Mouse (Mus musculus): ENCODE measurements around the gene Nyap2. TPM values are rescaled to one million over a fixed set of nuclear protein-coding genes. Genes with fewer than 3 reads are reported as not detected.

The Nyap2 gene
- total and polyA plus RNA-seq, 2 experiments, result not detected

DNA sequence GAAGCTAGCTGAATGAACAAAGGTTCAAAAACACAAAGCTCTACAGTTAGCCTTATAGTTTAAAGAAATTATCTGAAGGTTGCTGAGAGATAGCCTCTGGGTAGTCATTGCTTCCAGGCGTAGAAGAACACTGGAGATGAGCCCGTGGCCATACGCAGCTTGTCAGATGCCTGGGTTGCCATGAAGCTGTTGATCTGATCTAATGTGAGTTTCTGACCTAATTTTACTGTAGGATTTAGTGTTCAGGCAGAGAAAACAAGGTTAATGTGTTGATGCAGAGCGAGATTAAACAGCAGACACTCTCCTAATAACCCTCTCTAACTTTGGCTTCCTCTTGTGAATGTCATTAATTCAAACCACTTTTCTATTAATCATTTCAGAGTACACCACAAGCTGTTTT, 16.1 kb downstream of the Nyap2 start:
- WGBS, result 77% methylated on average over 4 of the region's 4 CpGs
- H3K4me3 ChIP-seq (ENCODE audit: insufficient read depth, low read depth, low read length), result no peak overlapping the region
- H3K79me2 ChIP-seq (ENCODE audit: control insufficient read depth, insufficient read depth, low read length), result no peaks in the 10 kb centered on the region
- H3K27me3 ChIP-seq (ENCODE audit: control insufficient read depth, insufficient read depth, low read length), result no peaks in the 10 kb centered on the region
- DNase-seq (ENCODE audit: extremely low read depth, low read depth, low spot score), result no peak
- no peaks in the 10 kb centered on the region for H3K36me3 ChIP-seq (ENCODE audit: control insufficient read depth, insufficient read depth, low read length)
- TF ChIP-seq CTCF (IDR thresholded peaks at IDR 0.05; ENCODE audit: low read depth, low read length) (no peak), POLR2A (IDR thresholded peaks at IDR 0.05; ENCODE audit: extremely low read depth, insufficient read depth, low read length) (no peak)
- no peak overlapping the region for H3K9ac ChIP-seq (ENCODE audit: low read depth, low read length)
- H3K27ac ChIP-seq (replicated peaks; ENCODE audit: insufficient read depth, low read depth, low read length), result no peak overlapping the region
- no peaks in the 10 kb centered on the region for H3K4me1 ChIP-seq (ENCODE audit: control insufficient read depth, insufficient read depth, low read length)

GRCm38 (mm10) chr1:81098950-81099349, 22.2 kb downstream of the Nyap2 start:
- DNase-seq (ENCODE audit: extremely low read depth, low read depth, low spot score), result no peak
- no peaks in the 10 kb centered on the region for H3K36me3 ChIP-seq (ENCODE audit: control insufficient read depth, insufficient read depth, low read length)
- no peak overlapping the region for H3K9ac ChIP-seq (ENCODE audit: low read depth, low read length)
- TF ChIP-seq CTCF (IDR thresholded peaks at IDR 0.05; ENCODE audit: low read depth, low read length), result no peak
- no peak for TF ChIP-seq POLR2A (IDR thresholded peaks at IDR 0.05; ENCODE audit: extremely low read depth, insufficient read depth, low read length)
- H3K79me2 ChIP-seq (ENCODE audit: control insufficient read depth, insufficient read depth, low read length), result no peaks in the 10 kb centered on the region
- WGBS, result 59% methylated on average over 1 of the region's 1 CpGs
- H3K4me3 ChIP-seq (ENCODE audit: insufficient read depth, low read depth, low read length), result no peak overlapping the region
- H3K4me1 ChIP-seq (ENCODE audit: control insufficient read depth, insufficient read depth, low read length), result no peaks in the 10 kb centered on the region
- no peaks in the 10 kb centered on the region for H3K27me3 ChIP-seq (ENCODE audit: control insufficient read depth, insufficient read depth, low read length)
- no peak overlapping the region for H3K27ac ChIP-seq (replicated peaks; ENCODE audit: insufficient read depth, low read depth, low read length)

DNA sequence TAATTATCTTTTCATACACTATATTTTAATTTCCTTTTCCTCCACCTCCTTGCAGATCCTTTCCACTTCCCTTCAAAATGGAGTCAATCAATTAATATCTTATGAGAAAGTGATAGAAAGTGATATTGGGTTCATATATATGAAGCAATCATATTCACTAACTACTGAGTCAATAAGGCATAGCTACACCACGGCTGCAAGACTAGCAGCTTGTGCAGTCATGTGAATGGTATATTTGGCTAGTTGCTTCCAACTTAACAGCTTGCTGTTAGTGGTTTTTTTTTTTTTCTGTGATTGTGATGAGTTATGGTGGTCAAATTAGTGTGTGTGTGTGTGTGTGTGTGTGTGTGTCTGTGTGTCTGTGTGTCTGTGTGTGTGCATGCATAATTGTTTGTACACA, 25.0 kb downstream of the Nyap2 start:
- no peaks in the 10 kb centered on the region for H3K36me3 ChIP-seq (ENCODE audit: control insufficient read depth, insufficient read depth, low read length)
- DNase-seq (ENCODE audit: extremely low read depth, low read depth, low spot score), result no peak
- no peaks in the 10 kb centered on the region for H3K27me3 ChIP-seq (ENCODE audit: control insufficient read depth, insufficient read depth, low read length)
- no peaks in the 10 kb centered on the region for H3K4me1 ChIP-seq (ENCODE audit: control insufficient read depth, insufficient read depth, low read length)
- H3K9ac ChIP-seq (ENCODE audit: low read depth, low read length), result no peak overlapping the region
- H3K79me2 ChIP-seq (ENCODE audit: control insufficient read depth, insufficient read depth, low read length), result no peaks in the 10 kb centered on the region
- H3K4me3 ChIP-seq (ENCODE audit: insufficient read depth, low read depth, low read length), result no peak overlapping the region
- H3K27ac ChIP-seq (replicated peaks; ENCODE audit: insufficient read depth, low read depth, low read length), result no peak overlapping the region
- TF ChIP-seq POLR2A (IDR thresholded peaks at IDR 0.05; ENCODE audit: extremely low read depth, insufficient read depth, low read length) (no peak), CTCF (IDR thresholded peaks at IDR 0.05; ENCODE audit: low read depth, low read length) (no peak)
- 71% methylated on average over 1 of the region's 1 CpGs for whole genome bisulfite sequencing

DNA sequence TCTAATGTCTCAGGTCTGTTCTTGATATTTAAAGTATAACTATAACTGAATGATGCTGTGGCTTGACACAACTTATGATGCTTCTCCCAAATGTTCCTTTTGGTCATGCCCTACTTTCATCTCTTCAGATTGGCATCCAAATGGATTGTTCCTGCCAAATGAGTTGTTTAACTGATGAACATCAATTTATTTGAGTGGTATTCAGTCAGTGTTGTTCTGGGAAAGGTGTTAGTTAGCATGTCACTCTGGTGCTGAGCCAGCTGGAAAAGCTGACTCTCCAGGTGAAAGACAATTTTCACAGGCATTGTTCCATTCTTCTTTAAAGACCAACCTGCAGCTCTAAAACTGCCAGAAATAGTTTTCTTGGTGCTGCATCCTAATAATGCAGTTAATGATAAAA, 43.0 kb downstream of the Nyap2 start:
- no peaks in the 10 kb centered on the region for H3K4me1 ChIP-seq (ENCODE audit: control insufficient read depth, insufficient read depth, low read length)
- no peaks in the 10 kb centered on the region for H3K27me3 ChIP-seq (ENCODE audit: control insufficient read depth, insufficient read depth, low read length)
- no peak overlapping the region for H3K27ac ChIP-seq (replicated peaks; ENCODE audit: insufficient read depth, low read depth, low read length)
- DNase-seq (ENCODE audit: extremely low read depth, low read depth, low spot score), result no peak
- no peak for TF ChIP-seq CTCF (IDR thresholded peaks at IDR 0.05; ENCODE audit: low read depth, low read length)
- TF ChIP-seq POLR2A (IDR thresholded peaks at IDR 0.05; ENCODE audit: extremely low read depth, insufficient read depth, low read length), result no peak
- H3K9ac ChIP-seq (ENCODE audit: low read depth, low read length), result no peak overlapping the region
- H3K79me2 ChIP-seq (ENCODE audit: control insufficient read depth, insufficient read depth, low read length), result no peaks in the 10 kb centered on the region
- no peaks in the 10 kb centered on the region for H3K36me3 ChIP-seq (ENCODE audit: control insufficient read depth, insufficient read depth, low read length)
- no peak overlapping the region for H3K4me3 ChIP-seq (ENCODE audit: insufficient read depth, low read depth, low read length)

DNA sequence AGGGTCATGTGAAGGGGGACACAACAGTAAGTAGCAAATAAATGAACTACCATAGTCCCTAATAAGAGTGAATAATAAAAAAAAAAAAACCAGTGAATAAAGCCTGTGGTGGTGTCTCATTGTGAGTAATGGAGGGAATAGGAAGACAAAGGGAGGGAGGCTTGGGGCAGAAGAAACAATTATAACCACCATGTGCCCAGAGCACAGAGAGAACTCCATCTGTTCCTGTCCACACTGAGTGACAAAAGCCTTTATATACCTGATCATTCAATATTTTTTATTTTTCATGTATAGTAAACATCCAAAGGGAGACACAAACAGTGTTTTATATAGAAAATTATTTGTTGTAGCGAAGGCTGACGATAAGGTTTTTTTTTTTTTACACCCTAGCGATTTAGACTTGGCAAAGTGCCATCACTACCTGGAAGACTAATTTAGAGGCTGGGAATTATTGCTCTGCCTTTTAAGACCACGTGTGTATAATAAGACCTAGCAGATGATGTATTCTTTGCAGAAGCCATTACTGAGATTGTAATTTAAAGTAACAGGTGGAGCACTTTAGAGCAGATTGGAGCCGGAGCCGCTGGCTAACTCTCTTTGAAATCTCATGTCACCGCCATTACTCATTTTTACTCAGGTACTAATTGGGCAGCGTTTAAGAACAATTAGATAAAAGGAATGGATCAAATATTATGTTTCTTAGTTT, 55.4 kb downstream of the Nyap2 start:
- Histone ChIP-seq H3K36me3 (ENCODE audit: control insufficient read depth, insufficient read depth, low read length) (no peaks in the 10 kb centered on the region), H3K4me3 (ENCODE audit: insufficient read depth, low read depth, low read length) (no peak overlapping the region), H3K27ac (replicated peaks; ENCODE audit: insufficient read depth, low read depth, low read length) (no peak overlapping the region), H3K4me1 (ENCODE audit: control insufficient read depth, insufficient read depth, low read length) (no peaks in the 10 kb centered on the region), H3K79me2 (ENCODE audit: control insufficient read depth, insufficient read depth, low read length) (no peaks in the 10 kb centered on the region), H3K27me3 (ENCODE audit: control insufficient read depth, insufficient read depth, low read length) (no peaks in the 10 kb centered on the region), H3K9ac (ENCODE audit: low read depth, low read length) (no peak overlapping the region)
- 78% methylated on average over 8 of the region's 8 CpGs for WGBS
- DNase-seq (ENCODE audit: extremely low read depth, low read depth, low spot score), result no peak
- TF ChIP-seq POLR2A (IDR thresholded peaks at IDR 0.05; ENCODE audit: extremely low read depth, insufficient read depth, low read length), result no peak
- TF ChIP-seq CTCF (IDR thresholded peaks at IDR 0.05; ENCODE audit: low read depth, low read length), result no peak

DNA sequence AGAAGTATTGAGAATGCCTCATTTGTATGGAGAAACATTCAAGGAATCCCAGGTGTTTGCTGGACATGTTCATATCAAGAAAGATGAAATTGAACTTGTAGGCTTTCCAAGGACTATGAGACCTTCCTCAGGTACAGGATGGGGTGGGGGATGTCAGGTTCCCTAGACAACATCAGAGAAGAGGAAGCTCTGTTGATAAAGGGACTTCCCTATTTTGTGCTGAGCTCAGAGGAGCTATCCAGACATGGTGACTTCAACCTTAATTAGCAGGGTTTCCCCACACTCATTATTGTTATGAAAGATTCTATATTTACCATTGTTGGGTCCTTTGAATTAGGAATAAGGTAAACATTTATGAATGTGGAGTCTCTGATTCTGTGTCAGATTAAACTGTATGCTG, 67.1 kb downstream of the Nyap2 start:
- no peak overlapping the region for H3K9ac ChIP-seq (ENCODE audit: low read depth, low read length)
- DNase-seq (ENCODE audit: extremely low read depth, low read depth, low spot score), result no peak
- no peak for TF ChIP-seq CTCF (IDR thresholded peaks at IDR 0.05; ENCODE audit: low read depth, low read length)
- TF ChIP-seq POLR2A (IDR thresholded peaks at IDR 0.05; ENCODE audit: extremely low read depth, insufficient read depth, low read length), result no peak
- H3K27ac ChIP-seq (replicated peaks; ENCODE audit: insufficient read depth, low read depth, low read length), result no peak overlapping the region
- H3K4me1 ChIP-seq (ENCODE audit: control insufficient read depth, insufficient read depth, low read length), result no peaks in the 10 kb centered on the region
- H3K4me3 ChIP-seq (ENCODE audit: insufficient read depth, low read depth, low read length), result no peak overlapping the region
- H3K27me3 ChIP-seq (ENCODE audit: control insufficient read depth, insufficient read depth, low read length), result no peaks in the 10 kb centered on the region
- H3K36me3 ChIP-seq (ENCODE audit: control insufficient read depth, insufficient read depth, low read length), result no peaks in the 10 kb centered on the region
- no peaks in the 10 kb centered on the region for H3K79me2 ChIP-seq (ENCODE audit: control insufficient read depth, insufficient read depth, low read length)

All from liver, adult 2 months (tissue).